Mouse (Mus musculus): ENCODE measurements around the gene Serinc5. TPM values are rescaled to one million over a fixed set of nuclear protein-coding genes. Genes with fewer than 3 reads are reported as not detected.

The Serinc5 gene
- polyA plus RNA-seq, 1 experiment from 2014 or later, result 9.9 TPM

DNA sequence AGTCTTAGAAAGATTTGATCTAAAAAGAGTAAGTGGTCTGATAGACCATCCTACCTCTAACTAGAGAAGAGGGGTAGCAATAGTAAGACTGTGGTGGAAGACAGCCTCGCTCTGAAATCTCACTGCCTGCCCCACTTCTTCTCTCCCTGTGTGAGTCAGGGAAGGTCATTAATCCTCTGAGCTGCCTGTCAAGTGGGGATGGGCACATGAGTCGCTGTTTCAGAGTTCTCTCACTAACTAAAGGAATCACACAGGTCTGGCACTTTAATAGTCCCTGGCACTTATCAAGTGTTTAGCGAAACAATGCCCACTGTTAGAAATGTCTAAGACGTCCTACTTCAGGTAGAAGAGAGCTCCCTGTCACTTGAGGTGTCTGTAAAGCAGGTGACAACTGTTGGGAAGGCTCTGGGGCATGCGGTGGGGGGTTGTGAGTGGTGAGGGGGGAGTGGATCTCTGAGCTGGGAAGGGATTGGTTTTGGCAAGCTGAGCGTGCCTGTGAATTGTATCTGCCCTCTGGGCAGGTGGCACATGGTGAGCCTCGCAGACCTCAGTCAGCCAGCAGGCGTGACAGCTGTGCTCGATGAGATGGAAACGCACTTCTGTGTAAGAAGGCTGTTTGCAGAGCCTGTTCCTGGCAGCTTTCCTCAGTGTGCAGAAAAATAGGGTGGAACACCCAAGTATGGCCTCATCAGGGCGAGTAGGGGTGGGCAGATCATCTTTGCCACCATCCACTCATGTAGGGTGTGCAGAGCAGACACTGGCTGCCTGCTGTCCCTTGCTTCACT is 125.8 kb downstream of the Serinc5 start:
- Histone ChIP-seq H3K36me3 (ENCODE audit: control insufficient read depth, insufficient read depth, low read length) (no peaks in the 10 kb centered on the region), H3K27me3 (ENCODE audit: control insufficient read depth, insufficient read depth, low read length) (0 out of 2 replicates have a peak, but pooled peaks cover 3% of the 10 kb centered on the region), H3K4me1 (ENCODE audit: control insufficient read depth, insufficient read depth, low read length) (peaks cover 7% of the 10 kb centered on the region; the same call in 1 of the 2 replicates), H3K27ac (ENCODE audit: low read depth, low read length) (no peak overlapping the region), H3K4me2 (no peak overlapping the region), H3K4me3 (ENCODE audit: low read depth, low read length) (no peak overlapping the region), H3K9me3 (replicated peaks; ENCODE audit: control insufficient read depth, low read length) (no peaks in the 10 kb centered on the region), H3K9ac (ENCODE audit: low read depth, low read length) (no peak overlapping the region)
- no peak for ATAC-seq (replicated peaks; ENCODE audit: insufficient number of reproducible peaks, low FRiP score, low TSS enrichment)
- WGBS (ENCODE audit: insufficient replicate concordance), result 51% methylated on average over 11 of the region's 11 CpGs

GRCm38 (mm10) chr13:92738821-92739220 is 127.9 kb downstream of the Serinc5 start:
- Histone ChIP-seq H3K9me3 (replicated peaks; ENCODE audit: control insufficient read depth, low read length) (no peaks in the 10 kb centered on the region), H3K9ac (ENCODE audit: low read depth, low read length) (no peak overlapping the region), H3K27me3 (ENCODE audit: control insufficient read depth, insufficient read depth, low read length) (no peaks in the 10 kb centered on the region), H3K36me3 (ENCODE audit: control insufficient read depth, insufficient read depth, low read length) (no peaks in the 10 kb centered on the region), H3K4me2 (no peak overlapping the region), H3K4me3 (ENCODE audit: low read depth, low read length) (no peak overlapping the region), H3K27ac (ENCODE audit: low read depth, low read length) (no peak overlapping the region), H3K4me1 (ENCODE audit: control insufficient read depth, insufficient read depth, low read length) (peaks cover 8% of the 10 kb centered on the region; the same call in 1 of the 2 replicates)
- ATAC-seq (replicated peaks; ENCODE audit: insufficient number of reproducible peaks, low FRiP score, low TSS enrichment), result no peak
- WGBS (ENCODE audit: insufficient replicate concordance), result 79% methylated on average over 3 of the region's 3 CpGs

- Histone ChIP-seq H3K9me3 (replicated peaks; ENCODE audit: control insufficient read depth, low read length) (no peaks in the 10 kb centered on the region), H3K4me3 (ENCODE audit: low read depth, low read length) (no peak overlapping the region), H3K4me1 (ENCODE audit: control insufficient read depth, insufficient read depth, low read length) (peaks cover 8% of the 10 kb centered on the region; the same call in 1 of the 2 replicates), H3K36me3 (ENCODE audit: control insufficient read depth, insufficient read depth, low read length) (no peaks in the 10 kb centered on the region), H3K9ac (ENCODE audit: low read depth, low read length) (no peak overlapping the region), H3K27me3 (ENCODE audit: control insufficient read depth, insufficient read depth, low read length) (no peaks in the 10 kb centered on the region), H3K4me2 (no peak overlapping the region), H3K27ac (ENCODE audit: low read depth, low read length) (no peak overlapping the region)
- no peak for ATAC-seq (replicated peaks; ENCODE audit: insufficient number of reproducible peaks, low FRiP score, low TSS enrichment)
- WGBS (ENCODE audit: insufficient replicate concordance), result 86% methylated on average over 3 of the region's 3 CpGs
Observed at GRCm38 (mm10) chr13:92739858-92740257, 129.0 kb downstream of the Serinc5 start.

DNA sequence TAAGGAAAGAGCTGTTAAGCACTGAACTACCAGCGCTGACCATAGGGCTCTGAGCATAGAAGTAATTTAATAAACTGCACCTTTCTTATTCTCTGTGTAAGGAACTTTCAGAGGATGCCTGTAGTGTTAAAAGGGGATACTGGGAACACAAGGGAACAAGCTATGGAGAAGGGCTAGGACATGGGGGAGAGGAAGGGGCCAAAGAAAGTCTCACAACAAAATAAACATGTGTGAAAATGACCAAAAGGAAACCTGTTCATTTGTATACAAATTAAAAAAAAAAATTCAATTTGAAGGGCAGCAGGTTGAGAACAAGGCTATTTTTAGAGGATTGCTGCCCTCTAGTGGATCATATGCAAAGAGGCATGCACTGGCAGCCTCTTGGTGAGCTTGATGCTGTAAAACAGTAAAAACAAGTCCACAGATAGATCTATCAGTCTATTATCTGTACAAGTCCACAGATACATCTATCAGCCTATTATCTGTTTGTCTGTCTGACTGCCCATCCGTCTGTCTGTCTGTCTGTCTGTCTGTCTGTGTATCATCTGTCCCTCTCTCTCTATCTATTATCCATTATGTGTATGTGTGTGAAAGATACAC is 129.9 kb downstream of the Serinc5 start:
- H3K4me1 ChIP-seq (ENCODE audit: control insufficient read depth, insufficient read depth, low read length), result peaks cover 8% of the 10 kb centered on the region; the same call in 1 of the 2 replicates
- ATAC-seq (replicated peaks; ENCODE audit: insufficient number of reproducible peaks, low FRiP score, low TSS enrichment), result no peak
- 12% methylated on average over 2 of the region's 2 CpGs for WGBS (ENCODE audit: insufficient replicate concordance)
- H3K9me3 ChIP-seq (replicated peaks; ENCODE audit: control insufficient read depth, low read length), result no peaks in the 10 kb centered on the region
- no peak overlapping the region for H3K4me2 ChIP-seq
- no peak overlapping the region for H3K4me3 ChIP-seq (ENCODE audit: low read depth, low read length)
- H3K27me3 ChIP-seq (ENCODE audit: control insufficient read depth, insufficient read depth, low read length), result no peaks in the 10 kb centered on the region
- H3K9ac ChIP-seq (ENCODE audit: low read depth, low read length), result no peak overlapping the region
- no peak overlapping the region for H3K27ac ChIP-seq (ENCODE audit: low read depth, low read length)
- no peaks in the 10 kb centered on the region for H3K36me3 ChIP-seq (ENCODE audit: control insufficient read depth, insufficient read depth, low read length)

GRCm38 (mm10) chr13:92742886-92743285 is 132.0 kb downstream of the Serinc5 start:
- Histone ChIP-seq H3K36me3 (ENCODE audit: control insufficient read depth, insufficient read depth, low read length) (no peaks in the 10 kb centered on the region), H3K4me3 (ENCODE audit: low read depth, low read length) (no peak overlapping the region), H3K27ac (ENCODE audit: low read depth, low read length) (no peak overlapping the region), H3K27me3 (ENCODE audit: control insufficient read depth, insufficient read depth, low read length) (no peaks in the 10 kb centered on the region), H3K9ac (ENCODE audit: low read depth, low read length) (no peak overlapping the region), H3K9me3 (replicated peaks; ENCODE audit: control insufficient read depth, low read length) (no peaks in the 10 kb centered on the region), H3K4me2 (no peak overlapping the region), H3K4me1 (ENCODE audit: control insufficient read depth, insufficient read depth, low read length) (peaks cover 5% of the 10 kb centered on the region; the same call in 1 of the 2 replicates)
- WGBS (ENCODE audit: insufficient replicate concordance), result 86% methylated on average over 4 of the region's 4 CpGs
- ATAC-seq (replicated peaks; ENCODE audit: insufficient number of reproducible peaks, low FRiP score, low TSS enrichment), result no peak

- Histone ChIP-seq H3K4me3 (ENCODE audit: low read depth, low read length) (no peak overlapping the region), H3K27ac (ENCODE audit: low read depth, low read length) (no peak overlapping the region), H3K9me3 (replicated peaks; ENCODE audit: control insufficient read depth, low read length) (no peaks in the 10 kb centered on the region), H3K36me3 (ENCODE audit: control insufficient read depth, insufficient read depth, low read length) (no peaks in the 10 kb centered on the region), H3K9ac (ENCODE audit: low read depth, low read length) (0 out of 2 replicates have a peak overlapping the region, but pooled peaks have one; percentile 22), H3K4me2 (peak overlapping the region; percentile 31; the same call in 1 of the 2 replicates), H3K27me3 (ENCODE audit: control insufficient read depth, insufficient read depth, low read length) (no peaks in the 10 kb centered on the region), H3K4me1 (ENCODE audit: control insufficient read depth, insufficient read depth, low read length) (peaks cover 5% of the 10 kb centered on the region; the same call in 1 of the 2 replicates)
- ATAC-seq (replicated peaks; ENCODE audit: insufficient number of reproducible peaks, low FRiP score, low TSS enrichment), result peak; percentile 72; the same call in 1 of the 2 replicates
- WGBS (ENCODE audit: insufficient replicate concordance), result 50% methylated on average over 5 of the region's 5 CpGs
Observed at GRCm38 (mm10) chr13:92743337-92743736, 132.4 kb downstream of the Serinc5 start.

DNA sequence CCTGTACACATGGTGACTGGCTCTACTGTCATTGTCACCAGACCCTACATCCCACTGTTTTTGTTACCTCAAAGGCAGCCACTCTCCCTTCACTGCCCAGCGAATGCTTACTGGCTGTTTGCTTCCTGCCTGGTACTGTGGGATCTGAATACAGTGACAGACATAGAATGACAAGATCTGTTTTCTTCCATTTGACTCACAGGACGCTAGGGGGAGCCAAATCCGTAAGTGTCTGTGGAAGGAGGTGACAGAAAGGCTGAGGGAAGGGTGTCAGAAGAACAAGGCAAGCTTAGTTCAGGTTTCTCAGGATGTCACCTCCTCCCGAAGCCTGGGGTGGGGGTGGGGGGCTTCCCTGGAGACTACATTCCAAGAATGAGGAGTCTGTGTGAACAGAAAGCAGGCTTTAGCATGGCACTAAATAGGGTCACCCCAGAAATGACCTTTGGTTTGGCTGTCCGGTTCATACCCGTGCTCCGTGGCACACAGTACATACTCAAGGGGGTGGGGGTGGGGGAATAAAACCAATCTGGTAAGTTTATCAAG is 140.2 kb downstream of the Serinc5 start:
- H3K27me3 ChIP-seq (ENCODE audit: control insufficient read depth, insufficient read depth, low read length), result no peaks in the 10 kb centered on the region
- 15% methylated on average over 7 of the region's 7 CpGs for WGBS (ENCODE audit: insufficient replicate concordance)
- H3K4me1 ChIP-seq (ENCODE audit: control insufficient read depth, insufficient read depth, low read length), result no peaks in the 10 kb centered on the region
- H3K4me3 ChIP-seq (ENCODE audit: low read depth, low read length), result no peak overlapping the region
- no peaks in the 10 kb centered on the region for H3K9me3 ChIP-seq (replicated peaks; ENCODE audit: control insufficient read depth, low read length)
- H3K27ac ChIP-seq (ENCODE audit: low read depth, low read length), result no peak overlapping the region
- peak overlapping the region; percentile 11 for H3K4me2 ChIP-seq
- H3K9ac ChIP-seq (ENCODE audit: low read depth, low read length), result no peak overlapping the region
- ATAC-seq (replicated peaks; ENCODE audit: insufficient number of reproducible peaks, low FRiP score, low TSS enrichment), result no peak
- no peaks in the 10 kb centered on the region for H3K36me3 ChIP-seq (ENCODE audit: control insufficient read depth, insufficient read depth, low read length)

DNA sequence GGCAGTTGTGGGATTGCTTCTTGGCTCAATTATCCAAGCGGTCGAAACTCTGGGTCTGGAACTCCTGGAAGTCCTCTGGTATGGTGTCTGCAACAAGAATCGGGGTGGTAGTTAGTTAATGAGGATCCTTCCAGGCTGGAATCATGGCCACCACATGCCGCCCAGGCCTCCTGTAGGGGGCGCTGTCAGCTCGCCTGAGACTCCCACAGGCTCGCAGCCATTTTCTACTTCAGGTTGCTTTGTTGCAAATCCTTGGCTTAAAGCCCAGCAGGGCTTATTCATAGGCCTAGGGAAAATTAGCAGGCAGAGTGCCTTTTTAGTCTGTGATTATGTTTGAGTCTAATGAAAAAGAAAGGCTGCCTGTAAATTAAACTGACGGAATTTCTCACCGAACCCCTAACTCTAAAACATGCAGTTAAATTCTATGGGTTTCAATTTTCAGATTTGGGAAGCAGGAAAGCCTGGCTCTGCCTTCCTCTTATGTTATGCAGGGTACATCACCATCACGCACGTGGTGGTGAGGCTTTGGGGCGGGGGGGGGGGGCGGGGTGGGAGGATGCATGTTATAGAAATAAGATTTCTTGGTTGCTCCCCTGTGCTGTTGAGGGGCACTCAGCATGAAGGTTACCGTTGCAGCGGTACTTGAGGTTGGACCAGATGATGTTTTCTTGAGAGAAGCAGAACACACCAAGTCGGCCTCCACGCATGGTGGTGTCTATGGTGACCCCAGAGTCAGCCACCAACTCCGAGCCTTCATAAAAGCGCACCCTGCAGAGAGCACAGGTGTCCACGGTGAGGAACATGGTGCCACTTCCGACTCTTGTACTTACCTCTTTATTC is 141.1 kb downstream of the Serinc5 start:
- no peaks in the 10 kb centered on the region for H3K4me1 ChIP-seq (ENCODE audit: control insufficient read depth, insufficient read depth, low read length)
- no peak overlapping the region for H3K4me3 ChIP-seq (ENCODE audit: low read depth, low read length)
- H3K9me3 ChIP-seq (replicated peaks; ENCODE audit: control insufficient read depth, low read length), result no peaks in the 10 kb centered on the region
- no peaks in the 10 kb centered on the region for H3K36me3 ChIP-seq (ENCODE audit: control insufficient read depth, insufficient read depth, low read length)
- WGBS (ENCODE audit: insufficient replicate concordance), result 69% methylated on average over 21 of the region's 21 CpGs
- no peak for ATAC-seq (replicated peaks; ENCODE audit: insufficient number of reproducible peaks, low FRiP score, low TSS enrichment)
- H3K27ac ChIP-seq (ENCODE audit: low read depth, low read length), result no peak overlapping the region
- H3K4me2 ChIP-seq, result no peak overlapping the region
- H3K27me3 ChIP-seq (ENCODE audit: control insufficient read depth, insufficient read depth, low read length), result no peaks in the 10 kb centered on the region
- H3K9ac ChIP-seq (ENCODE audit: low read depth, low read length), result no peak overlapping the region
